Mouse (Mus musculus) lung, postnatal 25 days (tissue): Measurements from ENCODE around the gene Ugt2b5.
A peak's percentile ranks its signal among the peaks of the same experiment; 100 is the strongest.
"Not testable (repeated sequence)": the region's sequence is repeated elsewhere in the genome, so short reads cannot be mapped to it uniquely, and the experiment has no call there.

Source experiments
- DNase-seq: peaks from one replicate; pipeline ENCODE4 v3.0.0; 2022; ENCODE audit warnings: low spot score

Gene Ugt2b5

DNA sequence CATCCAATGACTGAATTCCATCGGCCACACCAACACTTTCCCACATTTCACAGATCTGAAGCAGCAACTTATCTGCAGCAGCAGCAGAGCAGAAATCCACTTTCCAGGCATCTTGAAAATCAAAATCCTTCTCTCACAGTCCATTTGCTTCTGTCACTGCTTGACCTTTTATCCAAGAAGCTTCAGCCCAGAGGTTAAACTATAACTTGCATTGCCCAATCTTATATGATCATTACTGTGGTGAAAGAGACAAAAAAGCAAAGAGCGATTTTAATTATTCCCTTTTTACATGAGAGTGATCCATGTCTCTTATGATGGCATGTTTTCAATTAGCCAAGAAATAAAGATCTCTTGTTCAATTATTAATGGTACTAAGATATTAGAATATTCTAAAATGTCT is at the start of gene Ugt2b5:
Ugt2b5 (minus strand) TSS at position 123 of the 400 bp plus-strand sequence.
- DNase-seq, result not testable (repeated sequence)

DNA sequence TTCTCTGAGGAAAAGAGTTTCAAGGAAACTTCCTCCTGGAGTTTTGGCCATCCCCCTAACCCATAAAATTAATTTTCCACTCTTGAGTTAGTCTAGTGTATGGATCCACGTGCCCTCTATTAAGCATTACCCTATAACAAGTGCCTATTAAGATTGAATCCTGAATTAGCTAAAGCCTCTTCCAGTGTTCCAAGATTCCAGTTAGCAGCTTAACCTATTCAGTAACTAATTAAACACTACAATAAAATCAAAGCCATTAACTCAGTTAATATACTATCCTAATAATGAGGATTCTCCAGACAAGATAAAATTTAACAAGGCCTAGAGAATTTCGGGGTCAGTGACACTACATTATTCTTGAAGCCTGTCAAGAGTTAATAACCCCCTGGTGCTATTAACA is 35.7 kb upstream of the Ugt2b5 start:
- not testable (repeated sequence) for DNase-seq

DNA sequence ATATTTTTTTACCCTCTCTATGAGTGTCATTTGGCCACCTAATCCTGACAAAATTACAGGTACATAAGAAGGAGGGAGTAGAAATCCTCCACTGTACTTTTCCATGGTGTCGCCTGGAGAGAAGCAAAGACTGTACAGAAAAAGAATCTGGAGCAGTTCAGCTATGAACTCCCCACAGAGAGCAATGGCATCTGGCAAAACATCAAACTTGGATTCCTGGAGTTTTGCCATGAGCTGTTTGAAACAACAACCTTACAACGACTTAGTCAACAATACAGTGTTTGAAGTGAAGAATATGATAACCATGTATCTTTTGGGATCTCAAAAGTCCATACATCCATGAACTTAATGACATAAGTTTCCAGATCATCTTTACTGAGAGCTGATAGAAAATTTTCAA is 34.6 kb upstream of the Ugt2b5 start:
- no peak for DNase-seq

DNA sequence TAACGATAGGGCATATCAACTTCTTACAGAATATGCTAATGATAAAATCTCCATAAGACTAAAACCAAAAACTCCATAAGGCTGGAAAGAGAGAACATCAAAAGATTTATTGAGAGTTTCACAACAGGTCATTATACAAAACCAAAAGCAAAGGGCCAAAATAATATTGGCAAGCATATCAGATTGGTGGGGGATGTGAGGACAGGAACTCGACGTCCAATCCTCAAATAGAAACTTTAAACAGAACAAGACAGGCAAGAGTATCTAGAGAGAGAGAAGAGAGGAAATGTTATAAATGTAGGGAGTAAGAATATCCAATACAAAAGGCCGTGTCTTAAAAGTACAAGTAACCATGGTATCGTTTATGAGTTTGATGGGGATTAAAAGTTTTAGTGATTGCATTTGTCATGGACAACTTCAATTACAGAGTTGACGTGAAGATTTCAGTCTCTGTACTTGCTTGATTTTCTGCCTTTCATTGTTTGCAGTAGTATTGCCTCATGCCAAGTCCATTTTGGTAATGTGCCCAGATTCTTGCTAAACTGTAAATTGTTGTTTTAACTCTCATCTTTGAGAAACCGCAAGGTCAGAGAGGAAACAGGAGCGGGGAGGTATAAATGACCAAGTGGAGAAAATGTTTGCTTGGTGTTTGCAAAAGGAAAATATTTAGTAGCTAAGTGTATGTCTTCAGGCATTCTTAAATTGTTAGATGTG is 7.8 kb upstream of the Ugt2b5 start:
- peak; percentile 57 for DNase-seq

DNA sequence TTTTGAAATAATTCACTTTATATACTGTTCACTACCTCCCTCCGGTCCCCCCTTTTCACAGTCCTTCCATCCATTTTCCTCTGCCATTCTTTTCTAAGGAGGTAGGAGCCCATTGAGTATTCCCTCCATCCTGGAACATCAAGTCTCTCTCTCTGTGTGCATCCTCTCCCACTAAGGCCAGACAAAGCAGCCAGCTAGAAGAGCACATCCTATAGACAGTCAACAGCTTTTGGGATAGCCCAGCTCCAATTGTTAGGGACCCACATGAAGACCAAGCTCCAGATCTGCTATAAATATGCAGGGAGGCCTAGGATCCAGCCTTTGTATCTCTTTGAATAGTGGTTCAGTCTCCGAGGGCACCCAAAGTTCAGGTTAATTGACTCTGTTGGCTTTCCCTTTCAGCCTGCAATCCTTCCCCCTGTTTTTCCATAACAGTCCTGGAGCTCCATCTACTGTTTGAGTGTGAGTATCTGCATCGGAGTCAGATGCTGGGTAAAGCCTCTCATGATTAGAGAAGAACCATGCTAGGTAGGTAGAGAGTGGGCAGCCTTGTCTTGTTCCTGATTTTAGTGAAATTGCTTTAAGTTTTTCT is 2.8 kb upstream of the Ugt2b5 start:
- peak; percentile 18 for DNase-seq

DNA sequence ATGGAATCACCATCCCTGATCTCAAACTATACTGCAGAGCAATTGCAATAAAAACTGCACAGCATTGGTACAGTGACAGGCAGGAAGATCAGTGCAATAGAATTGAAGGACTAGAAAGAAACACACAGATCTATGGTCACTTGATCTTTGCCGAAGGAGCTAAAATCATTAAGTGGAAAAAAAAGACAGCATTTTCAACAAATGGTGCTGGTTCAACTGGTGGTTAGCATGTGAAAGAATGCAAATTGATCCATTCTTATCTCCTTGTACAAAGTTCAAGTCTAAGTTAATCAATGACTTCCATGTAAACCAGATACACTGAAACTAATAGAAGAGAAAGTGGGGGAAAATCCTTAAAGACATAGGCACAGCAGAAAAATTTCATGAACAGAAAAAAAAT is 36.4 kb downstream of the Ugt2b5 start:
- not testable (repeated sequence) for DNase-seq

DNA sequence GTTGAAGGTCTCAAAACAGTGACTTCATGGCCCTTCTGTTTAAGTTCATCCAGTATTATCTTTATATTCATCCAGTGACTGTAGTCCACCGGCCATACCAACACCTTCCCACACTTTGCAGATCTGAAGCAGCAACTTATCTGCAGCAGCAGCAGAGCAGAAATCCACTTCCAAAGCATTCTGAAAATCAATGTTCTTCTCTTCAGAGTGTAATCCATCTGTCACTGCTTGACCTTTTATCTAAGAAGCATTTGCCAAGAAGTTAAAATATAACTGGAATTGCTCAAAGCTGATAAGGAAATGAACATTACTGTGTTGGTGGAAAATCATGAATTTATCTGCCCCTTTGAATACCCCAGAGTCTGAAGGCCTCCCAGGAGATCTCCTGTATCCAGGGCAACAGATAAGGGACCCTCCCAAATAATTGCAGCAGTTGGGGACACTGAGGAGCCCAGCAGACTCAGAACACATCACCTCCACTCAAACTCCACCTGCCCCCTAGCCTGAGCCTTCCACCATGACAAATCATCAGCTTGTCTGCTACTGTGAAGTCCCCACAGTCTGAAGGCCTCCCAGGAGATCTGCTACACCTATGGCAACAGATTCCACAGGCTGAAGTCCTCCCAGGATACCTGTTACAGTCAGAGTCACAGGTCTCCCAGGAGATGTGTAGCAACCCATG is 47.6 kb downstream of the Ugt2b5 start, which contains the start of gene Ugt2b36:
Ugt2b36 (minus strand) TSS at position 210 of the 682 bp plus-strand sequence.
- DNase-seq, result no peak

DNA sequence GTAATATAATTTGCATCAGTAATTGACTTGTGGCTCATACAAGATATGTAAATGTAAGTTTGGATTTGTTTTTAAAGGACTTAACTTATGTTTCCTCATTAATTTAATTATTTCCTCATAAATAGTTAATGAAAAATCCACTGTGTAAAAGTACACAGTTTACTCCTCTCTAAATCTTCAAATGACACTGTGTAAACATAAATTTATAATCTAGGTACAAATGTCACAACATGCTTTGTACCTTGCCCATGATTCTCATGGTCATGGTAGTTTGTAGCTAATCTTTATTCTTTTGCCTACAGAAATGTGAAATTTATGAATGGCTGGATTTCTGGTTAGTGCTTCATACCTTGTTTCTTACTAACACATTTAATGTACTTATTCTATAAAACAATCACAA is 49.0 kb downstream of the Ugt2b5 start:
- DNase-seq, result no peak

DNA sequence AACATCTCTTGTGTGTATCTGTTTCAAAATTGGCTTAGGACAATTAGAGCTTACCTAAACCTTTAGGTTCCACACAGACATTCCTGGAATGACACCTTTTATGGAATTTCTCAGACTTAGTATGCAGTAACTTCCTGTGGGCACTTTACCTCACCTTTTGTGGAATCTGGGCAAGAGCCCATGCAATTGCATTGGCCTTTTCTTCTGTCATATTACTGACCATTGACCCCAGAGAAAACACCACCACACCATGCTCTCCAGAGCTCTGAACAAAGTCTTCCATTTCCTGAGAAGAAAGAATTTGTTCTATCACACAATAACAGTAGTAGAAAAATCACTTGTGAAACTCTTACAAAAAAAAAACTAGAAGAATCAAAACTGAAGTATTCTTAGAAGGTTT is 50.9 kb downstream of the Ugt2b5 start:
- no peak for DNase-seq

DNA sequence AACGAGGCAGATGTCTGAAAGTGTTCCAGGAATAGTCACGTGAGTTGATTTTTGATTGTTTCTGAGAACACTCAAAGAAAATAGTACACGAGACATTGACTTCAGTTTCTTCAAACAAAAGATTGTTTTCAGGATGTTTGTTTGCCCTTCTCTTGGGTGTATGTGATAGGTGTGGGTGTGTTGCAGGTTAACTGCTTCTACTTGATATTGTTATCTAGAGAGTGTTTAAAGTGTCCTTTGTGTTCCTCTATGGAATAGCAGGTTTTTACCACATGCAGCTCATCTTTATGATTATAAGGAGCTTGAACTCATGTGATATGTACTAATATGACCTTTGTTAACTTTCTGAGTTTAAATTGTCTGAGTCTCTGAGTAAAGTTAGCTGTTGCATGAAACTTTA is 53.8 kb downstream of the Ugt2b5 start:
- no peak for DNase-seq
